Mouse (Mus musculus) cerebellum, adult 2 months (tissue): ENCODE measurements around the gene Chd6.

Experiments used
- CTCF ChIP-seq: fragments of 200-500 bp; IDR thresholded peaks from 2 replicates; pipeline ENCODE4 v1.5.1; 2011; ENCODE audit warnings: low read depth, mild to moderate bottlenecking, control low read depth, low read length, moderate library complexity, borderline replicate concordance; ENCODE audit not compliant: insufficient read depth
- POLR2A ChIP-seq: fragments of 200-500 bp; IDR thresholded peaks from 2 replicates; pipeline ENCODE4 v1.6.1; 2011; ENCODE audit warnings: low read length, control low read depth, borderline replicate concordance; ENCODE audit not compliant: insufficient read depth

DNA sequence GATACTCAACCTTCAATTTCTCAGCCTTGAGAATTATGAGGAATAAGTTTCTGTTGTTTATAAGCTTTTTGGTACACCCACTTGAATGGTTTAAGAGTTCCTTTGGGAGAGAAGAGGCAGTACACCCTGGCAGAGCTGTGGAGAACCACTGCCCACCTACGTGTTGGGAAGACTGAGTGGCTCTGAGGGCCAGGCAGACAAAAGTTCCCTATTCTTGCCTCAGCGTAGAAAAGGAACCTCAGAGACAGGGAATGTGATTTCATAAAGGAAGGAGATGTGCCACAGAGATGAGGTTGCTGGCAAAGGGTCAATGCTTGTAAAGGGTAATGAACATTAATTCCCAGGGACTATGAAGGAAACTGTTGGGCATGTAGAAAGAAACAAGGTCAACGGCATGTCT, 154.3 kb downstream of the Chd6 start:
- TF ChIP-seq CTCF: no peak
- no peak for TF ChIP-seq POLR2A
